Mouse (Mus musculus): Measurements from ENCODE around the gene Agtpbp1. TPM values are rescaled to one million over a fixed set of nuclear protein-coding genes. Genes with fewer than 3 reads are reported as not detected.
A peak's percentile ranks its signal among the peaks of the same experiment; 100 is the strongest.

The Agtpbp1 gene
- total and polyA plus RNA-seq, 2 experiments from 2014 or later = 70.8 to 129 TPM

DNA sequence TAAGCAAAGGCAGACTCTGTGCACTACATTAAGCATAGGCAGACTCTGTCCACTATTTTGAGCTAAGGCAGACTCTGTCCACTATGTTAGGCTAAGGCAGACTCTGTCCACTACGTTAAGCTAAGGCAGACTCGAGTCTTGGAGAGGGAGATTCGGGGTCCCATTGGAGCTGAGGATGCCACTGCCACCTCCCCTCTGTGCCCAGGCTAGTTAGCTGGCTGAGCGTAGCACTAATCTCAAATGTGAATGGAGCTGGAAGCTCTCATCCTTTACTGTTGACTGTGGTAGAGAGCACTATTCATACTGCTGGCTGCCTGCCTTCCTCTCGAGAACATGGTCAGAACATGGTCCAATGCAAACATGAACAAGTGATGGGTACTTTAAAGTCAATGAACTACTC lies 46.4 kb downstream of the Agtpbp1 start:
- Histone ChIP-seq H3K4me1 (ENCODE audit: insufficient read depth, low read length) (no peaks in the 10 kb centered on the region), H3K4me3 (ENCODE audit: low read depth, low read length) (no peak overlapping the region), H3K4me2 (ENCODE audit: low read depth, low read length, poor library complexity, severe bottlenecking) (no peak overlapping the region), H3K9me3 (ENCODE audit: low read length) (no peaks in the 10 kb centered on the region), H3K36me3 (ENCODE audit: insufficient read depth, low read length) (peaks cover 4% of the 10 kb centered on the region; the same call in 1 of the 2 replicates), H3K27ac (ENCODE audit: low read depth, low read length) (no peak overlapping the region), H3K9ac (replicated peaks; ENCODE audit: low read length, poor library complexity, severe bottlenecking) (no peak overlapping the region), H3K27me3 (ENCODE audit: insufficient read depth, low read length) (no peaks in the 10 kb centered on the region)
- DNase-seq (ENCODE audit: low spot score) = no peak
- 88% methylated on average over 5 of the region's 5 CpGs for WGBS
- no peak for ATAC-seq (ENCODE audit: low FRiP score)
- TF ChIP-seq CTCF (IDR thresholded peaks at IDR 0.05) = no peak

DNA sequence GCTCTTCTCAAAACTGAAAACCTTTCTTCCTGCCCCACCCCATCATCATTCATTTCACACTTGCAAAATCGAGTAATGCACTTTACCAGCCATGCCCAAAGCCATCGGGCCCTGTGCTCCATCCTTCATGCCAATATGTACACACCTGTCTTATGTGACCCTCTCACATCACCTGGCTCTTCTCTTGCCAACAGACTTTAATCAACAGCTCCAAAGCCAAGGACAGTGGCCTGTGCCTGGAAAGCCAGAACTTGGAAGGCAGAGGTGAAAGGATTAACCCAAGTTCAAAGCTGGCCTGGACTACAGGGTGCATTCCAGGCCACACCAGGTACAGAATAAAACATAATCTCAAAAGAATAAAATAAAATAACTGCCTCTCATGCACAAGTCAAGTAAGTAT lies 48.4 kb downstream of the Agtpbp1 start:
- Histone ChIP-seq H3K27ac (ENCODE audit: low read depth, low read length) (no peak overlapping the region), H3K9ac (replicated peaks; ENCODE audit: low read length, poor library complexity, severe bottlenecking) (no peak overlapping the region), H3K9me3 (ENCODE audit: low read length) (no peaks in the 10 kb centered on the region), H3K4me2 (ENCODE audit: low read depth, low read length, poor library complexity, severe bottlenecking) (no peak overlapping the region), H3K27me3 (ENCODE audit: insufficient read depth, low read length) (no peaks in the 10 kb centered on the region), H3K36me3 (ENCODE audit: insufficient read depth, low read length) (peaks cover 16% of the 10 kb centered on the region), H3K4me1 (ENCODE audit: insufficient read depth, low read length) (no peaks in the 10 kb centered on the region), H3K4me3 (ENCODE audit: low read depth, low read length) (no peak overlapping the region)
- DNase-seq (ENCODE audit: low spot score) (no peak), ATAC-seq (ENCODE audit: low FRiP score) (no peak)
- 81% methylated on average over 2 of the region's 2 CpGs for WGBS
- TF ChIP-seq CTCF (IDR thresholded peaks at IDR 0.05) = no peak

DNA sequence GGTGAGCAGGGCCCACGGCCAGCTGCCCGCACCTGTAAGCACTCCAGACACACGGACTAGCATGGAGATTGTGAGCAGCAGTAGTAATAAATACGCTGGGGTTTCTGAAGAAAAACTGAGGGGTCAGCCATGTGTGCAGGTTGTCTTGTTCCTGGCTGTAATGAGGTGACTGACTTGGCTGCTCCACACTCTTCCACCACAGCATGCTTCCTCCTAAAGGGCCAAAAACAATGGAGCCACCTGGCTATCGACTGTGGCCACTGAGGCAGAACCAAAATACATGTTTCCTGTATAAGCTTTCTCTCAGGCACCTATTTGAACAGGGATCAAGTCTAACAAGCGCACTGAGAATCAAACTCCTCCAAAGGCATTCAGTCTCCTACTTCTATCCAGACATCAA lies 49.3 kb downstream of the Agtpbp1 start:
- TF ChIP-seq CTCF (IDR thresholded peaks at IDR 0.05) = no peak
- H3K9ac ChIP-seq (replicated peaks; ENCODE audit: low read length, poor library complexity, severe bottlenecking) = no peak overlapping the region
- WGBS = 86% methylated on average over 6 of the region's 6 CpGs
- H3K36me3 ChIP-seq (ENCODE audit: insufficient read depth, low read length) = peaks cover 22% of the 10 kb centered on the region
- H3K4me2 ChIP-seq (ENCODE audit: low read depth, low read length, poor library complexity, severe bottlenecking) = no peak overlapping the region
- no peaks in the 10 kb centered on the region for H3K9me3 ChIP-seq (ENCODE audit: low read length)
- no peak for DNase-seq (ENCODE audit: low spot score)
- H3K4me3 ChIP-seq (ENCODE audit: low read depth, low read length) = no peak overlapping the region
- no peaks in the 10 kb centered on the region for H3K27me3 ChIP-seq (ENCODE audit: insufficient read depth, low read length)
- no peak for ATAC-seq (ENCODE audit: low FRiP score)
- H3K4me1 ChIP-seq (ENCODE audit: insufficient read depth, low read length) = no peaks in the 10 kb centered on the region
- H3K27ac ChIP-seq (ENCODE audit: low read depth, low read length) = no peak overlapping the region

DNA sequence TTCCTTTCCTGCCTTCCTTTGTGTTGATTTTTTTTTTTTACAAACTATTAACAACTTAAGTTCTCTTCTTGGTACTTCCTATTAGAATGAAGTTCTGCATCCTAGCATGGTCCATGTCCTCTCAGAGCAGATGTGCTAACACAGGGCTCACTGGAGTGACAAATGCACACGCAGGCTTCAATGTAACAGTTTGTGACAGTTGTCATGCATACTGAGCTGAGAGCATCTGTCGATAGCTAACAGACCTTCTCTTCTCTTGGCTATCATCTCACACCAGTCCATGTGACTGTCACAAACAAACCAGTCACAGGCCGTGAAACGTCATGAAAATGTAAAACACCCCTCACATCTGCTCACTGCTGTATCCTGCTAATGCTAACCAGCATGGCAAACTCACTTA lies 50.7 kb downstream of the Agtpbp1 start:
- ATAC-seq (ENCODE audit: low FRiP score) (no peak), DNase-seq (ENCODE audit: low spot score) (peak; percentile 28)
- no peak for TF ChIP-seq CTCF (IDR thresholded peaks at IDR 0.05)
- Histone ChIP-seq H3K4me3 (ENCODE audit: low read depth, low read length) (no peak overlapping the region), H3K27ac (ENCODE audit: low read depth, low read length) (no peak overlapping the region), H3K9ac (replicated peaks; ENCODE audit: low read length, poor library complexity, severe bottlenecking) (no peak overlapping the region), H3K27me3 (ENCODE audit: insufficient read depth, low read length) (no peaks in the 10 kb centered on the region), H3K4me1 (ENCODE audit: insufficient read depth, low read length) (no peaks in the 10 kb centered on the region), H3K36me3 (ENCODE audit: insufficient read depth, low read length) (peaks cover 22% of the 10 kb centered on the region), H3K4me2 (ENCODE audit: low read depth, low read length, poor library complexity, severe bottlenecking) (no peak overlapping the region), H3K9me3 (ENCODE audit: low read length) (no peaks in the 10 kb centered on the region)
- WGBS = 79% methylated on average over 4 of the region's 4 CpGs

DNA sequence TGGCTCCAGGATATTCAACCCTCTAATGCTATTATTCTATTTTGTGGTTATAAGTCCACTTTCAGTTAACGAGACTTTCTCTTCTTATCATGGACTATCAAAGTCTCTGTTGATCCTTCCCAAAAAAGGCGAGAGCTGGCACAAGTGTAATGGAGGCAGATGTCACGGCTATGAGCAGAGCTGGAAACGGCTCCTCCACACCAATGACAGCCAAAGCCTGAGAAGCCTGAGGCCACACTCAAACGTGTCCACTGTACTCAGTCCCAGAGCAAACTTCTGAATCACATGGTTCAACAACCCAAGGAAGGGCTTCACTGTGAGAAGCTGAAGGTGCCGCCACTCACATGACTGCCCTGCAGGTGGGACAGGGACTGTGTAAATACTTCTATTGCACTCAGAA lies 51.7 kb downstream of the Agtpbp1 start:
- H3K4me1 ChIP-seq (ENCODE audit: insufficient read depth, low read length) = no peaks in the 10 kb centered on the region
- no peak overlapping the region for H3K4me2 ChIP-seq (ENCODE audit: low read depth, low read length, poor library complexity, severe bottlenecking)
- H3K9me3 ChIP-seq (ENCODE audit: low read length) = no peaks in the 10 kb centered on the region
- 90% methylated on average over 6 of the region's 6 CpGs for WGBS
- H3K27me3 ChIP-seq (ENCODE audit: insufficient read depth, low read length) = no peaks in the 10 kb centered on the region
- no peak for DNase-seq (ENCODE audit: low spot score)
- no peak for TF ChIP-seq CTCF (IDR thresholded peaks at IDR 0.05)
- H3K27ac ChIP-seq (ENCODE audit: low read depth, low read length) = no peak overlapping the region
- no peak for ATAC-seq (ENCODE audit: low FRiP score)
- H3K9ac ChIP-seq (replicated peaks; ENCODE audit: low read length, poor library complexity, severe bottlenecking) = no peak overlapping the region
- H3K4me3 ChIP-seq (ENCODE audit: low read depth, low read length) = no peak overlapping the region
- H3K36me3 ChIP-seq (ENCODE audit: insufficient read depth, low read length) = peaks cover 22% of the 10 kb centered on the region

DNA sequence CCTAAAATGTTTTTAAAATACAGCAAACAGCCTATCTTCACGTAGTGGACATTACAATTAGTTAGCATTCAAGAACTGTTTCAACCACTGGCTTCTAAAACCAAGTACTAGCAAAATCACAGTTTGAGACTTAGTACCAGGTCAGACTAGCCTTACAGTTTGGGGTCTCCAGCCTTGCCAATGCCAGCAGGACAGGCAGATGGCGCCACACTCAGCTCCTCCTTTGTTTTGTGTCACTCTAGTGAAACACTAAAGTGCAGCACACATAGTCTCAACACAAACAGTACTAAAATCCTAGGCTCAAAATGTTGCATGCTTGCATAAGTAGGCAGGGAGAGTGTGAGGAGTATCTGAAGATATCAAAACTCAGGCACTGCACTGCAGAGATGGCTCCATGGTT lies 53.8 kb downstream of the Agtpbp1 start:
- Histone ChIP-seq H3K4me1 (ENCODE audit: insufficient read depth, low read length) (no peaks in the 10 kb centered on the region), H3K9ac (replicated peaks; ENCODE audit: low read length, poor library complexity, severe bottlenecking) (no peak overlapping the region), H3K9me3 (ENCODE audit: low read length) (no peaks in the 10 kb centered on the region), H3K36me3 (ENCODE audit: insufficient read depth, low read length) (peaks cover 41% of the 10 kb centered on the region), H3K27ac (ENCODE audit: low read depth, low read length) (no peak overlapping the region), H3K4me2 (ENCODE audit: low read depth, low read length, poor library complexity, severe bottlenecking) (no peak overlapping the region), H3K4me3 (ENCODE audit: low read depth, low read length) (no peak overlapping the region), H3K27me3 (ENCODE audit: insufficient read depth, low read length) (no peaks in the 10 kb centered on the region)
- WGBS = 67% methylated on average over 2 of the region's 2 CpGs
- DNase-seq (ENCODE audit: low spot score) (peak; percentile 35), ATAC-seq (ENCODE audit: low FRiP score) (no peak)
- peak; percentile 63 for TF ChIP-seq CTCF (IDR thresholded peaks at IDR 0.05)
